Mouse (Mus musculus) stomach, embryonic 14.5 days (tissue): ENCODE measurements around the gene Ovol2. TPM values are rescaled to one million over a fixed set of nuclear protein-coding genes. Genes with fewer than 3 reads are reported as not detected.

Experiments
- polyA plus RNA-seq: library from polyadenylated mRNA; unstranded; fragments of >200 nt; fragmentation: Nextera tagmentation; extraction: Ambion mirVana; gene quantifications from 2 replicates; pipeline ENCODE4 v1.2.1, GENCODE M21; 2014

Gene Ovol2
- polyA plus RNA-seq, 1 experiment from 2014 or later = 4.0 TPM

Other genes with a start within 250 kb of the Ovol2 start
- 19.6 and 20.0 TPM in 2 replicates for gene Mgme1, start 61.5 kb downstream of the Ovol2 start, polyA plus RNA-seq
- gene Snx5, start 61.2 kb downstream of the Ovol2 start, polyA plus RNA-seq = 130 and 141 TPM in 2 replicates
- gene Kat14, start 36.8 kb upstream of the Ovol2 start, polyA plus RNA-seq = 31.2 and 37.0 TPM in 2 replicates
- 0.93 and 4.0 TPM in 2 replicates for gene Pet117, start 36.9 kb upstream of the Ovol2 start, polyA plus RNA-seq
- 3.1 and 3.4 TPM in 2 replicates for gene Dzank1, start 195.3 kb upstream of the Ovol2 start, polyA plus RNA-seq
- 30.2 and 32.6 TPM in 2 replicates for gene Polr3f, start 195.6 kb upstream of the Ovol2 start, polyA plus RNA-seq
- gene Rbbp9, start 218.7 kb upstream of the Ovol2 start, polyA plus RNA-seq = 72.4 and 75.4 TPM in 2 replicates
- gene Sec23b, start 224.1 kb upstream of the Ovol2 start, polyA plus RNA-seq = 80.6 and 85.8 TPM in 2 replicates